Mouse (Mus musculus) G1E-ER4 (cell line): ENCODE data around the gene Defb13. TPM values are rescaled to one million over a fixed set of nuclear protein-coding genes. Genes with fewer than 3 reads are reported as not detected.
"Not testable (repeated sequence)": the region's sequence is repeated elsewhere in the genome, so short reads cannot be mapped to it uniquely, and the experiment has no call there.

Experiments used
- GATA1 ChIP-seq: IDR thresholded peaks from one replicate; pipeline ENCODE4 v1.8.0; 2012; ENCODE audit warnings: low read length, inconsistent platforms
- polyA plus RNA-seq: library from polyadenylated mRNA; stranded (reverse); fragments of >175 nt; gene quantifications from 2 replicates; pipeline ENCODE4 v1.2.3, GENCODE M21; 2012

Gene Defb13
- polyA plus RNA-seq, result not detected in 2 replicates

- TF ChIP-seq GATA1, result no peak
Observed at GRCm38 (mm10) chr8:21946462-21946861, at the start of gene Defb13. Gene Defb13, plus strand, starts transcription at chr8:21946762.

GRCm38 (mm10) chr8:21906290-21906689 is 40.3 kb upstream of the Defb13 start, which contains the start of gene Defb11:
Gene Defb11, minus strand, starts transcription at chr8:21906412.
- not testable (repeated sequence) for TF ChIP-seq GATA1

- TF ChIP-seq GATA1, result no peak
Observed at GRCm38 (mm10) chr8:21911931-21912330, 34.6 kb upstream of the Defb13 start.

- TF ChIP-seq GATA1, result no peak
Observed at GRCm38 (mm10) chr8:21912554-21912953, 34.0 kb upstream of the Defb13 start.

- TF ChIP-seq GATA1, result no peak
Observed at GRCm38 (mm10) chr8:21915625-21916024, 30.9 kb upstream of the Defb13 start.

GRCm38 (mm10) chr8:21932610-21933009 is 14.0 kb upstream of the Defb13 start, which contains the start of gene Defb15:
Gene Defb15, minus strand, starts transcription at chr8:21932710.
- no peak for TF ChIP-seq GATA1

- not testable (repeated sequence) for TF ChIP-seq GATA1
Observed at GRCm38 (mm10) chr8:21938052-21938451, 8.5 kb upstream of the Defb13 start, which contains the start of gene Defb35. Gene Defb35, plus strand, starts transcription at chr8:21938352.

GRCm38 (mm10) chr8:21947311-21948017 is 902 bp downstream of the Defb13 start:
- no peak for TF ChIP-seq GATA1

- TF ChIP-seq GATA1, result no peak
Observed at GRCm38 (mm10) chr8:21955321-21955720, 8.8 kb downstream of the Defb13 start.

GRCm38 (mm10) chr8:21956336-21956735 is 9.8 kb downstream of the Defb13 start:
- no peak for TF ChIP-seq GATA1

GRCm38 (mm10) chr8:21958414-21958813 is 11.9 kb downstream of the Defb13 start, which contains the start of gene Fam90a1a:
Gene Fam90a1a, plus strand, starts transcription at chr8:21958714.
- no peak for TF ChIP-seq GATA1

- no peak for TF ChIP-seq GATA1
Observed at GRCm38 (mm10) chr8:21966646-21967045, 20.1 kb downstream of the Defb13 start.

- no peak for TF ChIP-seq GATA1
Observed at GRCm38 (mm10) chr8:21969475-21969874, 22.9 kb downstream of the Defb13 start, which contains the start of gene Ccdc70. Gene Ccdc70, plus strand, starts transcription at chr8:21969775.

- TF ChIP-seq GATA1, result no peak
Observed at GRCm38 (mm10) chr8:21978193-21978592, 31.6 kb downstream of the Defb13 start.

GRCm38 (mm10) chr8:21981664-21982337 is 35.2 kb downstream of the Defb13 start:
- no peak for TF ChIP-seq GATA1

GRCm38 (mm10) chr8:21992184-21992583 is 45.6 kb downstream of the Defb13 start:
- TF ChIP-seq GATA1, result no peak
